Mouse (Mus musculus): ENCODE data around the gene Prkab1. TPM values are rescaled to one million over a fixed set of nuclear protein-coding genes. Genes with fewer than 3 reads are reported as not detected.

Gene Prkab1
- total RNA-seq (2014; fragmentation: Nextera tagmentation), result 123 and 161 TPM in 2 replicates
- 46.7 and 71.5 TPM in 2 replicates for total RNA-seq (2017)

GRCm38 (mm10) chr5:116024327-116024739, at the start of gene Prkab1:
TSS of gene Prkab1 (minus strand) at chr5:116024508.
- ATAC-seq (replicated peaks; ENCODE audit: low FRiP score, low TSS enrichment, poor library complexity, severe bottlenecking), result peak; percentile 67

- ATAC-seq (replicated peaks; ENCODE audit: low FRiP score, low TSS enrichment, poor library complexity, severe bottlenecking), result no peak
Observed at GRCm38 (mm10) chr5:116069618-116070017, 45.3 kb upstream of the Prkab1 start.

GRCm38 (mm10) chr5:116052826-116053225, 28.5 kb upstream of the Prkab1 start:
- no peak for ATAC-seq (replicated peaks; ENCODE audit: low FRiP score, low TSS enrichment, poor library complexity, severe bottlenecking)

GRCm38 (mm10) chr5:116052171-116052570, 27.9 kb upstream of the Prkab1 start:
- ATAC-seq (replicated peaks; ENCODE audit: low FRiP score, low TSS enrichment, poor library complexity, severe bottlenecking), result no peak

GRCm38 (mm10) chr5:116049821-116050220, 25.5 kb upstream of the Prkab1 start:
- no peak for ATAC-seq (replicated peaks; ENCODE audit: low FRiP score, low TSS enrichment, poor library complexity, severe bottlenecking)

GRCm38 (mm10) chr5:116048321-116048720, 24.0 kb upstream of the Prkab1 start:
- ATAC-seq (replicated peaks; ENCODE audit: low FRiP score, low TSS enrichment, poor library complexity, severe bottlenecking), result no peak

- no peak for ATAC-seq (replicated peaks; ENCODE audit: low FRiP score, low TSS enrichment, poor library complexity, severe bottlenecking)
Observed at GRCm38 (mm10) chr5:116046246-116046645, 21.9 kb upstream of the Prkab1 start.

- ATAC-seq (replicated peaks; ENCODE audit: low FRiP score, low TSS enrichment, poor library complexity, severe bottlenecking), result no peak
Observed at GRCm38 (mm10) chr5:116045581-116045980, 21.3 kb upstream of the Prkab1 start.

GRCm38 (mm10) chr5:116042241-116042640, 17.9 kb upstream of the Prkab1 start:
- no peak for ATAC-seq (replicated peaks; ENCODE audit: low FRiP score, low TSS enrichment, poor library complexity, severe bottlenecking)

- no peak for ATAC-seq (replicated peaks; ENCODE audit: low FRiP score, low TSS enrichment, poor library complexity, severe bottlenecking)
Observed at GRCm38 (mm10) chr5:116039706-116040105, 15.4 kb upstream of the Prkab1 start.

GRCm38 (mm10) chr5:116037731-116038130, 13.4 kb upstream of the Prkab1 start:
- ATAC-seq (replicated peaks; ENCODE audit: low FRiP score, low TSS enrichment, poor library complexity, severe bottlenecking), result no peak

- no peak for ATAC-seq (replicated peaks; ENCODE audit: low FRiP score, low TSS enrichment, poor library complexity, severe bottlenecking)
Observed at GRCm38 (mm10) chr5:116036465-116036864, 12.2 kb upstream of the Prkab1 start.

- ATAC-seq (replicated peaks; ENCODE audit: low FRiP score, low TSS enrichment, poor library complexity, severe bottlenecking), result no peak
Observed at GRCm38 (mm10) chr5:116031190-116031577, 6.9 kb upstream of the Prkab1 start.

GRCm38 (mm10) chr5:116030566-116031189, 6.4 kb upstream of the Prkab1 start:
- ATAC-seq (replicated peaks; ENCODE audit: low FRiP score, low TSS enrichment, poor library complexity, severe bottlenecking), result no peak

GRCm38 (mm10) chr5:116029071-116029470, 4.8 kb upstream of the Prkab1 start:
- ATAC-seq (replicated peaks; ENCODE audit: low FRiP score, low TSS enrichment, poor library complexity, severe bottlenecking), result peak; percentile 79

GRCm38 (mm10) chr5:116026561-116026960, 2.3 kb upstream of the Prkab1 start:
- peak; percentile 53 for ATAC-seq (replicated peaks; ENCODE audit: low FRiP score, low TSS enrichment, poor library complexity, severe bottlenecking)

GRCm38 (mm10) chr5:116026107-116026506, 1.8 kb upstream of the Prkab1 start:
- no peak for ATAC-seq (replicated peaks; ENCODE audit: low FRiP score, low TSS enrichment, poor library complexity, severe bottlenecking)

GRCm38 (mm10) chr5:116023821-116024284, 455 bp downstream of the Prkab1 start:
- ATAC-seq (replicated peaks; ENCODE audit: low FRiP score, low TSS enrichment, poor library complexity, severe bottlenecking), result no peak

GRCm38 (mm10) chr5:116023251-116023661, 1.1 kb downstream of the Prkab1 start:
- ATAC-seq (replicated peaks; ENCODE audit: low FRiP score, low TSS enrichment, poor library complexity, severe bottlenecking), result no peak

GRCm38 (mm10) chr5:116022658-116023200, 1.6 kb downstream of the Prkab1 start:
- no peak for ATAC-seq (replicated peaks; ENCODE audit: low FRiP score, low TSS enrichment, poor library complexity, severe bottlenecking)

- ATAC-seq (replicated peaks; ENCODE audit: low FRiP score, low TSS enrichment, poor library complexity, severe bottlenecking), result peak; percentile 13
Observed at GRCm38 (mm10) chr5:116022131-116022530, 2.2 kb downstream of the Prkab1 start.

Data from megakaryocyte-erythroid progenitor cell, adult 5-6 weeks (primary cell).